Mouse (Mus musculus): ENCODE data around the gene Zfp503.

Gene Zfp503

DNA sequence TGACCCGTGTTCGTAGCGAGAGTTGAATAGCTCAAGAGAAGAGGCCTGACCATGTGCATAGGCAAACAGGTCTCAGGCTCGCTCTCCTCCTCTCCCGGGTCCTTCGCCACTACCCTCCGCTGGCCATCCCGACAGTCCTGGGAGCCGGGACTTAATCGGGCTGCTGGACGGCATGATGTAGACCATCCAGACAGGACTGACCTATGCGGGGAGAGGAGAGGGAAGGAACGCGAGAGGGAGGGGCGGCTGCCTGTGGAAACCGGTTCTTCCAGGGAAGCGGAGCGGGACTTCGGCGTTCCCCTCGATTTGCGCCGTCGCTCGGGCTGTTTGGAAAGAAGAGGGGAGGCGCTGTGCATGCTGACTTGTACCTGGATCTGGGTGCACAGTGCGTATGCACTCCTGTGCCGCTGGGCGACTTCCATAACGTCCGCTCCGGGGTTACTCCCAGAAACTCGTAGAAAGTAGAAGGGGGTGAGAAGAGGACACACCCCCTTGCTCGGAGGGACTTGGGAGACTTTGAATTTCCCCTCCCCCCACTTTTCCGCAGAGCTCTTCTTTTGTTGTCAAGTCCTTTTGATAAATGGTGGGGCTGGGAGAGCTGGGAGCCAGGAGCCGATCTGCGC lies at the start of gene Zfp503:
Gene Zfp503 (minus strand): TSS at position 311 of the 623 bp plus-strand sequence.
- peak; percentile 10 for DNase-seq

GRCm38 (mm10) chr14:22037498-22038131 lies 48.2 kb upstream of the Zfp503 start:
- no peak for DNase-seq

DNA sequence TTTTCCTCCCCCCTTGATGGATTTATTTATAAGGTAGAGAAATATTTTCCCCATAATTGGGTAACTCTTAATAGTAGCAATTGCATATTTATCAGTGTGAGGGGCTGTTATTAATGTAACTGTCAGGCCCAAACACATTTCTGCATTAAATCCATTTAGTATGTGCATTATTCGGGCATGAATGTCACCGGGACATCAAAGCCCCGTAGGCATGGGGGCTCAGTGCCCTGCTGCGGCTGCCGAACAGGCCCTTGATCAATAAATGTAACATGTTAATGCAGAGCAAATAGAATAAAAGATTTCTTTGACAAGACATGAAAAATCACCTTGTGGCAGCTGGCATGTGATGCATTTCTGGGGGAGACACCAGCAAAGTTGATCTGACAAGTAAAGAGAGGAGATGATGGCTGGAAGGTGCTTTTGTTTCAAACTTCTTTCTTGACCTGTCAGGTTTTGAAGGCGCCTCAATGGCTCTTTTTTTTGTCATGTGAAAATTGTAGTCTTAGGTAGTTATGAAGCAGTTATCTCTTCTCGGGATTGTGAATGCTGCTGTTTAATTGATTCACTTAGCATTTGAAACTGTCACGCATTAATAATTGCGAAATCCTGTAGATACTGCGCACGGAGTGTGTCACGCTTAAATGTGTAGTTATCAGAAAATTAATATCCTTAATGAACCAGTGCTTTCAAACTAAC lies 47.5 kb upstream of the Zfp503 start:
- no peak for DNase-seq

- DNase-seq = no peak
Measured at GRCm38 (mm10) chr14:22036338-22036737, 46.9 kb upstream of the Zfp503 start.

GRCm38 (mm10) chr14:22035900-22036299 lies 46.5 kb upstream of the Zfp503 start:
- DNase-seq = no peak

- no peak for DNase-seq
Measured at GRCm38 (mm10) chr14:22023533-22023932, 34.1 kb upstream of the Zfp503 start.

- DNase-seq = peak; percentile 14
Measured at GRCm38 (mm10) chr14:22020885-22021284, 31.5 kb upstream of the Zfp503 start.

DNA sequence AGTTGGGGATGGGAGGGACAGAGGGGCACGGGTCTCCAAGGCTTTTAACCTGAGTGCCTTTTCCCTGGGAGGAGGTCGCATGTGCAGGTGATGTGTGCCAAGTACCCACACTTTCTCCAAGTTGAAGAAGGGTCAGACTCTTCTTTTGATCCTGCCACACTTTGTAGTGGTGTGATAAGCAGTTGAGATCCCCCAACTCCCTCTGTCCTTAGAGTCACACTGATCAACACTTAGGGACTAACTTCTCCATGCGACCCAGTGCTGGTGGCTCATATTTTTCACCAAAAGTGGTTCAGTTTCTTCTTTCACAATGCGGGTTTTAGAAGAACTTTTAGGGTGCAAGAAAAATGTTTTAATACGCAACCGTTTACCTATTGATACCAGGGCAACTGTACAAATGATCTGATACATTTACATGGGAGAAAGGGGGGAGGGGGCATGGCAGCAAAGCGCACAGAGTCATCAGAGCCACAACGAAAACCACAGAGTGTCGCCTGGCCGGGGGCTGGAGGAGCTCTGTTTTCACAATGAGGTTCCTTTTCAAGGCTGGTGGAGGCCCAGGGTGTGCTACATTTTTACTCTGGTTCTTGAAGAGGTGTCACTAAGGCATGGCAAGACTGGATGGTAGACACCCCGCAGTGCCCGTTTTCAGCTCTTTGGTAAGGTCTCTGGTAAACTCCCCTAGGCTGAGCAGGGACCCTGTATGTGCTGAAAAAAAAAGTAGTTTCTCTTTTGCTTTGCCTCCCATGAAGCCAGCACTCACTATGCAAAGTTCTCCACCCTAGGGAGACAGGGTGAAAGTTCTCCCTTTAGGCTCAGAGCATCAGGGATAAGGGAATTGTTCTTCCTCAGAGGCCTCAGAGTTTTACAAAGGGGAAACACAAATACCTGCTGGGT lies 30.8 kb upstream of the Zfp503 start:
- no peak for DNase-seq

- DNase-seq = peak; percentile 22
Measured at GRCm38 (mm10) chr14:22019252-22019948, 30.0 kb upstream of the Zfp503 start, which contains the start of gene Lrmda. Gene Lrmda (plus strand): TSS chr14:22019712.

DNA sequence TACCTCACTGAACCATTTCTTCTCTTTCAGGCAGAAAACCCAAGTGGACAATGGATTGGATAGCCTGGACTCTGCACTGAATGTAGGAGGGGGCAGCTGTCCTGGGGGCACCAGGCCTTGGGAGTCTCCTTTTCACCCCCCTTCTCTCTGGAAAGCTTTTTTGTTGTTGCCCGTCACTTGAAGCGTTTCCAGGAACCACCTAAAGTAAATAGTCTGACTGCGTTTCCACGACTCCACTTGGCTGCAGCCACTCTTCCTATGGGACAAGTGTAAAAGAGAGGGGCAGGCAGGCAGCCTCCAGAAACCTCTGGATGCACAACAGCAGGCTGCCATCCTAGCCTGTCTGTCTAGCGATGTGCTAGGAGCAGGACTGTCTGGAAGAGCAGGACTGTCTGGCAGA lies 27.6 kb upstream of the Zfp503 start:
- DNase-seq = no peak

GRCm38 (mm10) chr14:22014781-22015180 lies 25.4 kb upstream of the Zfp503 start:
- DNase-seq = no peak

- no peak for DNase-seq
Measured at GRCm38 (mm10) chr14:22014315-22014714, 24.9 kb upstream of the Zfp503 start.

- DNase-seq = no peak
Measured at GRCm38 (mm10) chr14:22007006-22007405, 17.6 kb upstream of the Zfp503 start.

GRCm38 (mm10) chr14:22004943-22005342 lies 15.5 kb upstream of the Zfp503 start:
- DNase-seq = no peak

- DNase-seq = no peak
Measured at GRCm38 (mm10) chr14:22003631-22004030, 14.2 kb upstream of the Zfp503 start.

GRCm38 (mm10) chr14:22003231-22003630 lies 13.8 kb upstream of the Zfp503 start:
- no peak for DNase-seq

DNA sequence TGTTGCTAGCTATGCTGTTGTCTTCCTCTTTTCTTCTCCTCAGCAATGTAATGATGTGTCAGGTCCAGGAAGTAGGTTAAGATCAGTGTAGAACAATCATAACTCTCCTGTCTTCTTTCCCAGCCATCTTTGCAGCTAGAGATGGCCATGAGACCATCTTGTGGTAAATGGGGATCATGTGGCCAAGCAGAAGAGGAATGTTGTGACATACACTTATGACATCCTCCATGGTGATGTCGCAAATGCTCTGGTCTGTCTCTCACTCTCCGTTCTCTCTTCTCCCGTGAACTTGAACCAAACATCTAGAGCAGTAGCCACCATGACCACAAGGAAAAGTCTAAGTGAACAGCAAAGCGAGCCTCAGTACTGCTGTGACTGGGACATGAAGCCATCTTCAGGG lies 10.2 kb upstream of the Zfp503 start:
- no peak for DNase-seq

GRCm38 (mm10) chr14:21995031-21995754 lies 5.8 kb upstream of the Zfp503 start:
- peak; percentile 11 for DNase-seq

DNA sequence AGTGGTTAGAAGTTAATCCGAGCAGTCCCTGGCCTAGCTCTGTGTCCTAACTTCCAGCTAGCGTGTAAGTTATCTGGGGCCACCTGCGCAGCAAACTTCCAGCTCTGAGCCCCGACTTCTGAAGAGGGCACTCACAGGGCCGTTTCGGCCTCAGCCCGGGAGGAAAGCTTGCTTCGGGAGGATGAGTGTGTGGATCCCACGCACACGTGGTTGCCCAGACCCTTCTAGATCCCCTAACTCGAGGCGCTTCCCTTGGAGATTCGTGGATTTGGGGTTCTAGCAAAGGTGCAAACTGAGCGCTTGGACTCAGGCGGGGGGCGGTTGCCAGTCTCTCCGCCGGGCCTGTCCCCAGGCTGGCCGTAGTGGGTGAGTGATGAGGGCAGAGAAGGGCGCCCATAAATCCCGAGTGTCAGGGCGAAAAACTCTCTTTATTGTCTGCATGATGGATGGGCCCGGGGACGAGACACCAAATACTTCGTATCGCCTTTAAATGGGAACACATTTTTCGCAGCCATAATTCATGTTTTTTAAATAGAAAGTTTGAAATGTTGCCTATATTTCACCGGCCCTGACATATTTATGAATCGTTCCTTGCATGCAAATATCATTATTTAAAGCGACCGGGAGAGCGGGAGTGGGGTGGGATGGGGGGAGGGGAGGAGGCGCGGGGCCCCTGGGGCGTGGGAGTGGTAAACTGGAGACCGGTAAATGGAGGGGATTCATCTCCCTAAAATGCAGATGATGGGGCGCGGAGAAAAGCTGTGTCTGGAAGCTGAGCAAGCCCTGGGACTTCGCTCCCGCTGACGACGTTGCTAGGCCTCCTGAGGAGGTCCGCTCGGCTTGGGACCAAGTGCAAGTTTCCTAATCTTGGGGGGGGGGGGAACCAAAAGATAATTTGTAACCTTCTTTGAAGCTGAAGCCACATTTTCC lies 4.9 kb upstream of the Zfp503 start:
- DNase-seq = peak; percentile 6

DNA sequence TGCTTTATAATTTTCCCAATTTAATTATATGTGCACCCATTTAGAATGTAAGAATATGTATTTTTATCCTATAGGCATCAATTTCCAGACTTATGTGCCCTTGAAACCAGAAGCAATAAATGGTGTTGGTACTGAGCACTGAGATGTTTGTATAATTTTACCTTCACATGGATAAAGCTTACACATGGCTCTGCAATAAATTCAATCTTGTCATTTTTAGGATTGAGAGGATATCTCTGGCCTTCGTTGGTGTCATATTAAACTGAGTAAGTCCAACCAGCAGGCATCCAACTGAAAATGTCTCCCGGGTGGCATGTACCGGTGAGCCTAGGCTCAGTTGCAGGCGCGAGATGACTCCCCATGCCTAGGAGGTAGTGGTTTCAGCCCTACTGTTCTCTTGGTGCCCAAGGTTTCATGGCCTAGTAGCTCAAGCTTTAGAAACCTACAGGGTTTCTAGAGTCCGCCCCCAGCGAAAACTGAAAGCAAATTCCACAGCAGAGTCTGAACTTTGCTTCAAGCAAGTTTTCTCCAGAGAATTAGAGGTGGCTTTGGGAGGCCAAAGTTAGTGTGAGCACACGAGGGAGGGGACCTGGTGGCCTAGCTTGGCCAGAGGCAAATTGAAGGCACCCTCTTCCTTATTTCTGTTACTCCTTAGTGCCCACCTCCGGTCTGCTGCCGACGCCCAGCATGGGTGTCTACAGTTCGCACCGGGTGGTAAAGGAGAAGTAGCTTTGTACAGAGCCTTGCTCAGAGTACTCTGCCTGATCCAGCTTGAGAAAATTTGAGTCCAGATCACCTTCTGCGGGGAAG lies 4.1 kb upstream of the Zfp503 start:
- no peak for DNase-seq
